Mouse (Mus musculus) heart, embryonic 14.5 days (tissue): ENCODE measurements at regions not wholly inside any gene's neighbourhood (a gene's known extent, or its start where the extent isn't known, plus 50 kb on each side); places are given as distances from the start of the nearest gene placed in this dataset.

Experiments used
- ATAC-seq: fragments of 200-750 bp; cut with Nextera tagmentation; 2 replicates; pipeline ENCODE4 v1.8.0; 2017; ENCODE audit warnings: low read depth, moderate TSS enrichment; ENCODE audit not compliant: insufficient number of reproducible peaks, insufficient read depth, low FRiP score
- H3K27ac ChIP-seq, 2 experiments: fragments of 200-500 bp in 1 of 2; fragments of 300-500 bp in 1 of 2; sonication (generic) in 1 of 2; replicated peaks in 1 of 2; 2 replicates each; pipeline ENCODE4 v1.5.1; 2012 to 2014; ENCODE audit warnings: low read depth in 2 of 2, low read length in 2 of 2, control low read depth in 1 of 2, mild to moderate bottlenecking in 1 of 2, mixed read lengths in 1 of 2; ENCODE audit not compliant: control insufficient read depth in 1 of 2, insufficient read depth in 1 of 2
- H3K27me3 ChIP-seq: fragments of 300-500 bp; sonication (generic); 2 replicates; pipeline ENCODE4 v1.6.1; 2014; ENCODE audit warnings: mild to moderate bottlenecking, low read length, control low read depth; ENCODE audit not compliant: control insufficient read depth, insufficient read depth
- H3K36me3 ChIP-seq: fragments of 300-500 bp; sonication (generic); 2 replicates; pipeline ENCODE4 v1.6.1; 2014; ENCODE audit warnings: mild to moderate bottlenecking, control low read depth, low read length, mixed read lengths; ENCODE audit not compliant: control insufficient read depth, insufficient read depth
- H3K4me1 ChIP-seq, 2 experiments: fragments of 200-500 bp in 1 of 2; fragments of 300-500 bp in 1 of 2; sonication (generic) in 1 of 2; 2 replicates each; pipeline ENCODE4 v1.6.1; 2012 to 2014; ENCODE audit warnings: low read length in 2 of 2, control low read depth in 1 of 2, mixed read lengths in 1 of 2; ENCODE audit not compliant: control insufficient read depth in 2 of 2, insufficient read depth in 2 of 2
- H3K4me2 ChIP-seq: fragments of 300-500 bp; sonication (generic); 2 replicates; pipeline ENCODE4 v1.6.1; 2014; ENCODE audit warnings: mild to moderate bottlenecking, low read length
- H3K4me3 ChIP-seq, 2 experiments: fragments of 200-500 bp in 1 of 2; fragments of 300-500 bp in 1 of 2; sonication (generic) in 1 of 2; 2 replicates each; pipeline ENCODE4 v1.5.1; 2012 to 2014; ENCODE audit warnings: low read length in 2 of 2, mild to moderate bottlenecking in 2 of 2, control low read depth in 1 of 2, low read depth in 1 of 2, moderate library complexity in 1 of 2; ENCODE audit not compliant: control insufficient read depth in 1 of 2, insufficient read depth in 1 of 2
- H3K9ac ChIP-seq: fragments of 300-500 bp; sonication (generic); 2 replicates; pipeline ENCODE4 v1.6.1; 2014; ENCODE audit warnings: mild to moderate bottlenecking, low read length
- H3K9me3 ChIP-seq: fragments of 300-500 bp; sonication (generic); 2 replicates; pipeline ENCODE4 v1.6.1; 2016; ENCODE audit warnings: low read length, control low read depth; ENCODE audit not compliant: control insufficient read depth
- WGBS: fragments of 180-500 bp; shearing (Covaris S2); extraction: QIAGEN DNeasy Blood & Tissue Kit; methylation state at CpG from one replicate; pipeline ENCODE4 v1.1.7; 2014; 5-methylcytosine and 5-hydroxymethylcytosine counted together

DNA sequence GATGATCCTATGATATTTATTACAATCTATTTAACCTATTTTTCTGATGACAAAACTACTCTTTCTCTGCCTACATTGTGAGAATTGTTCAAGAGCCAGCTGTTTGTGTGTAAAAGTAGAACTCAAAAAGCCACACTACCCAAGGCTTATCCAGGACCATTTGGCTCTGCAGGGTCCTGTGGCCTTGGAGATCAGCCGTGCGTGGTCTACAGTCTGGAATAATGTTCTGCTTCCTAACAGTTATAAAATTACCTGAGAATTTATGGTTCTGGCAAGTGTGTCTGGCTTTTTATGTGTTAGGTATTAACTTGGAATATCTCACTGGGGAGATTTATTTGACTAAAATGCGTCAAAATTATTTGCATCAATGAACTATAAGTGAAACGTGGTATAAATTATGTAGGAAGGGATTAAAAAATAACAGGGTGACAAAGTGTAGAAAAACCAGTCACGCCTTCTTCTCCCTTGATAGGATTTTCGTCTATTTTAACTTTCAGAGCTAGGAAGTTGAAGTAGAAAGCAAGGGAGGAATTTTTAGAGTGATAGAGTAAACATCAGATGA is 1789.0 kb upstream of the Gm7489 start:
- no peak for ATAC-seq
- H3K4me1 ChIP-seq: no peaks in the 10 kb centered on the region
- H3K9ac ChIP-seq: no peak overlapping the region
- no peak overlapping the region for H3K27ac ChIP-seq
- H3K27me3 ChIP-seq: no peaks in the 10 kb centered on the region
- 69% methylated on average over 6 of the region's 6 CpGs for WGBS
- no peak overlapping the region for H3K4me3 ChIP-seq
- H3K36me3 ChIP-seq: no peaks in the 10 kb centered on the region
- H3K4me2 ChIP-seq: no peak overlapping the region
- H3K9me3 ChIP-seq: no peaks in the 10 kb centered on the region

GRCm38 (mm10) chr15:52108761-52109160 is 1775.9 kb upstream of the Gm7489 start:
- Histone ChIP-seq H3K9ac (no peak overlapping the region), H3K4me2 (no peak overlapping the region), H3K4me3 (no peak overlapping the region), H3K27me3 (no peaks in the 10 kb centered on the region), H3K9me3 (no peaks in the 10 kb centered on the region), H3K36me3 (no peaks in the 10 kb centered on the region), H3K4me1 (no peaks in the 10 kb centered on the region), H3K27ac (no peak overlapping the region)
- WGBS: 79% methylated on average over 2 of the region's 2 CpGs
- ATAC-seq: no peak

- no peaks in the 10 kb centered on the region for H3K27me3 ChIP-seq
- no peak overlapping the region for H3K27ac ChIP-seq
- WGBS: 60% methylated on average over 2 of the region's 2 CpGs
- H3K4me1 ChIP-seq: no peaks in the 10 kb centered on the region
- H3K9ac ChIP-seq: no peak overlapping the region
- H3K4me3 ChIP-seq: no peak overlapping the region
- H3K4me2 ChIP-seq: no peak overlapping the region
- ATAC-seq: no peak
- H3K36me3 ChIP-seq: no peaks in the 10 kb centered on the region
- H3K9me3 ChIP-seq: no peaks in the 10 kb centered on the region
Observed at GRCm38 (mm10) chr15:52114368-52115036, 1770.2 kb upstream of the Gm7489 start.

DNA sequence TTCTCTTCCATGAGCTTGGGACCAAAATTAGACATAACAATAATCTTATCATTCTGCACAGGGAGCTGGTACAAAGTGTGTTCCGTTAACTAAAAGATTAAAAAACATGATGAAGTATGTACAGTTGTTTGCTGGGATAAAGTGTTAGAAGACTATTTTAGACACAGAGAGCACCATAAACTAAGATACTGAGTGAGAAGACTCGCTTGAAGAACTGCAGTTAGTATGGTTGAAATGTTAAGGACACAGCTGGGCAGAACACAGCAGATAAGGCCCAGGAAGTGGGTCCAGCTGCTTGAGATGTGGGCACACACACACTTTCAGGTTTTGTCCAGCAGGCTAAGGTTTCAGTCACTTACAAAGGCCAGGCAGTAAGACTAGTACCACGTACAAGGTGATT is 1748.0 kb upstream of the Gm7489 start:
- no peak overlapping the region for H3K4me2 ChIP-seq
- H3K9ac ChIP-seq: no peak overlapping the region
- H3K36me3 ChIP-seq: no peaks in the 10 kb centered on the region
- ATAC-seq: no peak
- no peak overlapping the region for H3K27ac ChIP-seq
- no peaks in the 10 kb centered on the region for H3K9me3 ChIP-seq
- H3K4me3 ChIP-seq: no peak overlapping the region
- WGBS: 55% methylated on average over 3 of the region's 3 CpGs
- H3K27me3 ChIP-seq: no peaks in the 10 kb centered on the region
- no peaks in the 10 kb centered on the region for H3K4me1 ChIP-seq

GRCm38 (mm10) chr15:52153421-52153820 is 1731.3 kb upstream of the Gm7489 start:
- no peak overlapping the region for H3K9ac ChIP-seq
- ATAC-seq: no peak

GRCm38 (mm10) chr15:52155784-52156183 is 1728.9 kb upstream of the Gm7489 start:
- no peak overlapping the region for H3K4me3 ChIP-seq
- WGBS: 55% methylated on average over 1 of the region's 1 CpGs
- H3K9ac ChIP-seq: no peak overlapping the region
- H3K4me2 ChIP-seq: no peak overlapping the region
- H3K36me3 ChIP-seq: no peaks in the 10 kb centered on the region
- H3K9me3 ChIP-seq: no peaks in the 10 kb centered on the region
- no peak for ATAC-seq
- no peaks in the 10 kb centered on the region for H3K27me3 ChIP-seq
- peaks cover 3 to 4% of the 10 kb centered on the region in 2 experiments; a peak in 3 of 4 replicates for H3K4me1 ChIP-seq
- H3K27ac ChIP-seq: no peak overlapping the region

More at GRCm38 (mm10) chr15:52153421-52153820, 1731.3 kb upstream of the Gm7489 start:
- Histone ChIP-seq H3K9me3 (no peaks in the 10 kb centered on the region), H3K4me1 (no peaks in the 10 kb centered on the region), H3K4me2 (no peak overlapping the region), H3K27me3 (no peaks in the 10 kb centered on the region), H3K36me3 (no peaks in the 10 kb centered on the region), H3K27ac (no peak overlapping the region), H3K4me3 (no peak overlapping the region)
- WGBS: 23% methylated on average over 5 of the region's 5 CpGs

DNA sequence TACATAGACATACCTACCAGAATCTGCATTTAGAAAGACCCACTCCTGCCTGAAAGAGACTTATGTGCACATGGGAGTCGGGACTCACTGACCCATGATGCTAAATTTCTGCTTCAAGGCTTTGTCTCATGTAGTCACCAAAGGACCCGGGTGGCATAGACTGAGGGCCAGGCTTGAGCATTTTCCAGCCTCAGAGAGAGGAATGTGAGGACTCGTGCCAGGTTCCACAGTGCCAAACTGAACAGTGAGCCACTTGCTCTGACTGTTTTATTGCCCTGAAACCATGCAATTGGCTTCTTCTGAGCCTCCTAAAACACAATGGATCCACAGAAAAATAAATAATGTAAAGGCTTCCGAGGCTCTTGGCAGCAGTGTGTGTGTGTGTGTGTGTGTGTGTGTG is 1727.9 kb upstream of the Gm7489 start:
- Histone ChIP-seq H3K27ac (no peak overlapping the region), H3K36me3 (no peaks in the 10 kb centered on the region), H3K4me2 (no peak overlapping the region), H3K9me3 (no peaks in the 10 kb centered on the region), H3K9ac (no peak overlapping the region), H3K4me3 (no peak overlapping the region), H3K27me3 (no peaks in the 10 kb centered on the region; the same call in 1 of the 2 replicates), H3K4me1 (peaks cover 4 to 5% of the 10 kb centered on the region in 2 experiments; a peak in 3 of 4 replicates)
- no peak for ATAC-seq
- WGBS: 72% methylated on average over 4 of the region's 4 CpGs
